Mouse (Mus musculus): ENCODE results near the gene D17H6S53E.

GRCm38 (mm10) chr17:35131038-35131437 is 4.9 kb downstream of the D17H6S53E start:
- no peak for TF ChIP-seq CTCF (IDR thresholded peaks at IDR 0.05; ENCODE audit: borderline replicate concordance, extremely low read depth, insufficient read depth, insufficient read length)
- TF ChIP-seq POLR2A (IDR thresholded peaks at IDR 0.05; ENCODE audit: borderline replicate concordance, extremely low read depth, insufficient read depth, insufficient read length, poor library complexity, severe bottlenecking): no peak
